Mouse (Mus musculus) ES-Bruce4 (cell line): Measurements from ENCODE around the gene Morc3.

Source experiments
- CTCF ChIP-seq: IDR thresholded peaks from one replicate; pipeline ENCODE4 v1.8.1; 2011; ENCODE audit warnings: low read depth, low read length
- EP300 ChIP-seq: IDR thresholded peaks from 2 replicates; pipeline ENCODE4 v1.6.1; 2011; ENCODE audit warnings: low read depth, low read length; ENCODE audit not compliant: insufficient read depth
- POLR2A ChIP-seq: IDR thresholded peaks from one replicate; pipeline ENCODE4 v1.8.1; 2011; ENCODE audit warnings: low read length; ENCODE audit not compliant: insufficient read depth

GRCm38 (mm10) chr16:93799071-93799470 lies 32.9 kb upstream of the Morc3 start:
- TF ChIP-seq CTCF (no peak), EP300 (no peak), POLR2A (no peak)
